In the genomic region with DNA sequence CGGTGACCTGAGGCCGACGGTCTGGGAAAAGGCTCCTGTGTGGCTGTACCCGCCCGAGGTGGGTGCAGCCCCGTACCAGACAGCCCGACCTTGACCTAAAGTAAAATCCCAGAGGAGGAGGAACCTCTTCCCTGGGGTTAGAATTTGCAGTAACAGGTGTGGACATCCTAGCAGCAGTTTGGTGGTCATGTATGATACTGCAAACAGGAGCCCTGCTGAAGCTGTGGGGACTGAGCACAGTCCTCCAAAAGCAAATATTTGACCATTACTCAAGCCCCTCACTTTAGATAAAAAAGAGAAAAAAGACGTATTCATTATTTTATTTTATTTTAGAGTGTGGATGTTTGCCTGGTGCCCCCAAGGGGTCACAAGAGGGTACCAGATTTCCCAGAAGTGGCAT, we compare ENCODE assay signal across 8 mouse cellular contexts. TPM values are rescaled to one million over a fixed set of nuclear protein-coding genes. Genes with fewer than 3 reads are reported as not detected.
A peak's percentile ranks its signal among the peaks of the same experiment; 100 is the strongest.
DNase-seq lines count a peak whose midpoint lies in the region; ATAC-seq and TF ChIP-seq lines count a peak whose summit lies in the region.

No protein-coding gene starts in this region.

- intact Hi-C loops in left cerebral cortex, postnatal 36 days (cut with DNase I), result no loop called here

- H3K4me3 ChIP-seq in heart, embryonic 16.5 days (ENCODE audit: low read length), result peak overlapping the region; percentile 97
- H3K4me3 ChIP-seq in MEL (ENCODE audit: control insufficient read depth in 1 of 2, insufficient read depth in 1 of 2, low read depth in 2 of 2, low read length in 2 of 2), result peak overlapping the region; percentile 74
- peak overlapping the region; percentile 85 for H3K4me3 ChIP-seq in hindbrain, embryonic 12.5 days
- H3K4me3 ChIP-seq in midbrain, embryonic 12.5 days, result peak overlapping the region; percentile 79

- no peak for TF ChIP-seq POLR2A in MEL (IDR thresholded peaks at IDR 0.05; ENCODE audit: control insufficient read depth in 1 of 2, insufficient read depth in 1 of 2, low read depth in 1 of 2, low read length in 2 of 2, poor library complexity in 1 of 2)

- no peak for DNase-seq in heart, adult 11 months
- DNase-seq in MEL (ENCODE audit: low read depth, low spot score), result no peak
- DNase-seq in urinary bladder, adult 2 months (ENCODE audit: low spot score), result no peak
- DNase-seq in left cerebral cortex, postnatal 36 days (ENCODE audit: low spot score in 2 of 2), result no peak
- DNase-seq in thymus, postnatal 36 days, result no peak

- WGBS in heart, embryonic 16.5 days, result 5% methylated on average over 8 of the region's 8 CpGs
- WGBS in hindbrain, embryonic 12.5 days, result 4% methylated on average over 8 of the region's 8 CpGs
- 5% methylated on average over 8 of the region's 8 CpGs for WGBS in midbrain, embryonic 12.5 days

- TF ChIP-seq RAD21 in MEL (IDR thresholded peaks at IDR 0.05; ENCODE audit: low read depth, low read length), result no peak

- H3K27ac ChIP-seq in heart, embryonic 16.5 days (ENCODE audit: low read length), result peak overlapping the region; percentile 69
- peak overlapping the region; percentile 66 for H3K27ac ChIP-seq in MEL (ENCODE audit: control insufficient read depth, low read depth, low read length)
- 0 out of 2 replicates have a peak overlapping the region, but pooled peaks have one; percentile 69 for H3K27ac ChIP-seq in hindbrain, embryonic 12.5 days
- H3K27ac ChIP-seq in midbrain, embryonic 12.5 days (replicated peaks), result peak overlapping the region; percentile 67

- no peaks in the 10 kb centered on the region for H3K27me3 ChIP-seq in heart, embryonic 16.5 days (ENCODE audit: control insufficient read depth, insufficient read depth, low read length)
- H3K27me3 ChIP-seq in MEL (ENCODE audit: control insufficient read depth in 1 of 2, insufficient read depth in 2 of 2, low read length in 2 of 2), result no peaks in the 10 kb centered on the region
- no peaks in the 10 kb centered on the region for H3K27me3 ChIP-seq in hindbrain, embryonic 12.5 days
- H3K27me3 ChIP-seq in midbrain, embryonic 12.5 days, result no peaks in the 10 kb centered on the region

- peaks cover 30% of the 10 kb centered on the region for H3K79me2 ChIP-seq in MEL (ENCODE audit: control insufficient read depth, insufficient read depth, low read length, poor library complexity)

- H3K4me1 ChIP-seq in heart, embryonic 16.5 days (ENCODE audit: control insufficient read depth, insufficient read depth, low read length), result peaks cover 28% of the 10 kb centered on the region
- peaks cover 7 to 48% of the 10 kb centered on the region in 2 experiments for H3K4me1 ChIP-seq in MEL (ENCODE audit: control insufficient read depth in 1 of 2, insufficient read depth in 2 of 2, low read length in 2 of 2)
- peaks cover 22% of the 10 kb centered on the region for H3K4me1 ChIP-seq in hindbrain, embryonic 12.5 days
- H3K4me1 ChIP-seq in midbrain, embryonic 12.5 days, result peaks cover 25% of the 10 kb centered on the region

- no peak for TF ChIP-seq EP300 in MEL (IDR thresholded peaks at IDR 0.05; ENCODE audit: low read depth in 1 of 2, low read length in 2 of 2)

- H3K9ac ChIP-seq in heart, embryonic 16.5 days (ENCODE audit: low read length), result peak overlapping the region; percentile 96
- H3K9ac ChIP-seq in MEL (ENCODE audit: control insufficient read depth, low read depth, low read length, poor library complexity, severe bottlenecking), result peak overlapping the region; percentile 88
- peak overlapping the region; percentile 86 for H3K9ac ChIP-seq in hindbrain, embryonic 12.5 days
- H3K9ac ChIP-seq in midbrain, embryonic 12.5 days (replicated peaks), result peak overlapping the region; percentile 87

- no peak for ATAC-seq in heart, embryonic 16.5 days (replicated peaks; ENCODE audit: extremely low read depth, insufficient read depth, low FRiP score)
- no peak for ATAC-seq in hindbrain, embryonic 12.5 days (ENCODE audit: low FRiP score)
- no peak for ATAC-seq in midbrain, embryonic 12.5 days (ENCODE audit: low FRiP score, low read depth)

- TF ChIP-seq CTCF in MEL (IDR thresholded peaks at IDR 0.05 in 2 of 3, conservative IDR thresholded peaks at IDR 0.05 in 1 of 3; ENCODE audit: control insufficient read depth in 1 of 3, insufficient read depth in 1 of 3, low read depth in 2 of 3, low read length in 3 of 3, poor library complexity in 1 of 3, severe bottlenecking in 1 of 3), result no peak

- H3K9me3 ChIP-seq in heart, embryonic 16.5 days (replicated peaks; ENCODE audit: control insufficient read depth, low read length), result no peaks in the 10 kb centered on the region
- no peaks in the 10 kb centered on the region for H3K9me3 ChIP-seq in MEL (replicated peaks; ENCODE audit: insufficient read depth, low read length)
- H3K9me3 ChIP-seq in hindbrain, embryonic 12.5 days (replicated peaks), result no peaks in the 10 kb centered on the region
- H3K9me3 ChIP-seq in midbrain, embryonic 12.5 days, result no peaks in the 10 kb centered on the region

- peaks cover 20% of the 10 kb centered on the region for H3K36me3 ChIP-seq in heart, embryonic 16.5 days (ENCODE audit: control insufficient read depth, insufficient read depth)
- peaks cover 4 to 30% of the 10 kb centered on the region in 2 experiments for H3K36me3 ChIP-seq in MEL (ENCODE audit: control insufficient read depth in 1 of 2, insufficient read depth in 2 of 2, low read length in 2 of 2)
- H3K36me3 ChIP-seq in hindbrain, embryonic 12.5 days, result peaks cover 30% of the 10 kb centered on the region
- H3K36me3 ChIP-seq in midbrain, embryonic 12.5 days, result peaks cover 27% of the 10 kb centered on the region

- H3K4me2 ChIP-seq in heart, embryonic 16.5 days (ENCODE audit: low read depth, low read length), result peak overlapping the region; percentile 95
- peak overlapping the region; percentile 88 for H3K4me2 ChIP-seq in hindbrain, embryonic 12.5 days (replicated peaks)
- peak overlapping the region; percentile 99 for H3K4me2 ChIP-seq in midbrain, embryonic 12.5 days (replicated peaks)

TF ChIP-seq in MEL, 35 proteins besides CTCF, POLR2A, EP300 and RAD21:
- TF ChIP-seq CHD1 (IDR thresholded peaks at IDR 0.05; ENCODE audit: low read depth, low read length), result peak; percentile 95; the same call in 1 of the 2 replicates
- TF ChIP-seq MXI1 (IDR thresholded peaks at IDR 0.05; ENCODE audit: low read depth, low read length), result no peak

RNA-seq across cellular contexts. Expression of a gene that starts 37.7 kb away (rescaled TPM):
- polyA plus RNA-seq in heart, embryonic 16.5 days (2015; fragmentation: Nextera tagmentation; extraction: Ambion mirVana), result 51.0 and 54.9 TPM in 2 replicates
- 42.0 and 44.6 TPM in 2 replicates for total RNA-seq in MEL (2012; rRNA removed)
- polyA plus RNA-seq in MEL (2012; ENCODE audit: insufficient read depth in 1 of 2, insufficient read length in 2 of 2, low read depth in 1 of 2, low replicate concordance in 2 of 2, missing spikeins in 1 of 2), result 10 to 100 TPM in 1 of 2 experiments, not detected in 1; 55.9 TPM
- polyA plus RNA-seq in hindbrain, embryonic 12.5 days (2016; fragmentation: Nextera tagmentation; extraction: Ambion mirVana), result 76.2 and 77.6 TPM in 2 replicates
- polyA plus RNA-seq in midbrain, embryonic 12.5 days (2016; fragmentation: Nextera tagmentation; extraction: Ambion mirVana), result 63.7 and 68.9 TPM in 2 replicates
- polyA plus RNA-seq in urinary bladder, adult 2 months (2012; rRNA removed), result 65.1 and 67.2 TPM in 2 replicates
- total RNA-seq in left cerebral cortex, postnatal 36 days (2021), result 100 to 1,000 TPM; 210 to 217 TPM
